Mouse (Mus musculus) midbrain, embryonic 13.5 days (tissue): Measurements from ENCODE around the gene Artn. TPM values are rescaled to one million over a fixed set of nuclear protein-coding genes. Genes with fewer than 3 reads are reported as not detected.

Source experiments
- ATAC-seq: fragments of 200-750 bp; cut with Nextera tagmentation; 2 replicates; pipeline ENCODE4 v1.8.0; 2017; ENCODE audit warnings: mild to moderate bottlenecking, moderate TSS enrichment, moderate library complexity
- H3K27ac ChIP-seq: fragments of 300-500 bp; sonication (generic); 2 replicates; pipeline ENCODE4 v1.5.1; 2015; ENCODE audit warnings: inconsistent platforms, mild to moderate bottlenecking, moderate library complexity
- H3K27me3 ChIP-seq: fragments of 300-500 bp; sonication (generic); 2 replicates; pipeline ENCODE4 v1.6.1; 2015; ENCODE audit warnings: mild to moderate bottlenecking, inconsistent platforms
- H3K36me3 ChIP-seq: fragments of 300-500 bp; sonication (generic); 2 replicates; pipeline ENCODE4 v1.6.1; 2015; ENCODE audit warnings: mild to moderate bottlenecking, inconsistent platforms
- H3K4me1 ChIP-seq: fragments of 300-500 bp; sonication (generic); replicated peaks from 2 replicates; pipeline ENCODE4 v1.6.1; 2015; ENCODE audit warnings: inconsistent platforms
- H3K4me2 ChIP-seq: fragments of 300-500 bp; sonication (generic); replicated peaks from 2 replicates; pipeline ENCODE4 v1.6.1; 2015; ENCODE audit warnings: moderate library complexity, mild to moderate bottlenecking, inconsistent platforms
- H3K4me3 ChIP-seq: fragments of 300-500 bp; sonication (generic); replicated peaks from 2 replicates; pipeline ENCODE4 v1.5.1; 2015; ENCODE audit warnings: mild to moderate bottlenecking, inconsistent platforms
- H3K9ac ChIP-seq: fragments of 300-500 bp; sonication (generic); replicated peaks from 2 replicates; pipeline ENCODE4 v1.6.1; 2015; ENCODE audit warnings: mild to moderate bottlenecking, inconsistent platforms
- H3K9me3 ChIP-seq: fragments of 300-500 bp; sonication (generic); 2 replicates; pipeline ENCODE4 v1.6.1; 2016; ENCODE audit warnings: mild to moderate bottlenecking, inconsistent platforms
- WGBS: fragments of 180-500 bp; shearing (Covaris S2); methylation state at CpG from one replicate; pipeline ENCODE4 v1.1.7; 2015; 5-methylcytosine and 5-hydroxymethylcytosine counted together
- polyA plus RNA-seq: library from polyadenylated mRNA; unstranded; fragments of >200 nt; fragmentation: Nextera tagmentation; extraction: Ambion mirVana; gene quantifications from 2 replicates; pipeline ENCODE4 v1.2.1, GENCODE M21; 2015

Artn gene
- polyA plus RNA-seq, 1 experiment from 2014 or later, result 0.30 TPM

DNA sequence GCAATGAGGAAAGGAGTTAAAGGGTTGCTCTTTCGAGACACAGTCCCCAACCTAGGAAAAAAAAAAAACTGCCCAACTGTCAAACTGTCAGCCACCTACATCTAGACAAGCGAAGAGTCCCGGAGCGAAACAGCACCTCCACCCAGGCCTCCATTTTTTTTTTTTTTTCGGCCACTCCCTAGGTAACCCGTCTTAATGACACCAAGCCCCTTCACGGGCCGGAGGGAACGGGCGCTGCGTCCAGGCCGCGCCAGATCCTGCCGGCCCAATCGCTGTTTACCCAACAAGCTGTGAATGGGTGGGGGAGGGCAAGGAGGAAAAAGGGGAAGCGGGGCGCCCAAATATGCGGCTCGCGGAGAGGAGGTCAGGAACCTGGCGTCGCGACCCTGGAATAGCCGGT, 42.9 kb downstream of the Artn start:
- Histone ChIP-seq H3K4me1 (peaks cover 59% of the 10 kb centered on the region), H3K9ac (peak overlapping the region; percentile 95), H3K9me3 (no peaks in the 10 kb centered on the region), H3K4me2 (peak overlapping the region; percentile 93), H3K36me3 (peaks cover 32% of the 10 kb centered on the region), H3K4me3 (peak overlapping the region; percentile 96), H3K27ac (no peak overlapping the region), H3K27me3 (no peaks in the 10 kb centered on the region)
- ATAC-seq, result no peak
- WGBS, result 3% methylated on average over 23 of the region's 24 CpGs

DNA sequence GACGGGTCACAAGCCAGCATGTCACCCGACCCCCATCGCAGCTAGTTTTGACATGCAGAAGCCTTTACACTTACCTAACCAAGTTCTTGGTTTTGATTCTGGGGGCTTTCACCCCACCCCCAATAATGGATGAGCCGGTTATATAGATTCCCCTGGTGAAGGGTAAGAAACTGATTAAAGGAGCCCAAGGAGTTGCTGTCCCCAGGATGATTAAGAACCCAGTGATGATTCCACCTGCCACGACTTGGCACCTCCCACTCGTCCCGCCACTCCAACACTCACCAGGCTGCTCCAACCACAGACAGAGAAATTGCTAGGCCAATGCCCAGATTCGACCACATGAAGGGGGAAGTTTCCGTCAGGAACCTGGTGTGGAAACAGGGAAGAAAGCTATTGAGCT, 43.6 kb downstream of the Artn start:
- 84% methylated on average over 9 of the region's 9 CpGs for WGBS
- Histone ChIP-seq H3K4me1 (peaks cover 60% of the 10 kb centered on the region), H3K27ac (no peak overlapping the region), H3K4me3 (peak overlapping the region; percentile 96), H3K9ac (peak overlapping the region; percentile 95), H3K27me3 (no peaks in the 10 kb centered on the region), H3K36me3 (peaks cover 35% of the 10 kb centered on the region), H3K9me3 (no peaks in the 10 kb centered on the region), H3K4me2 (peak overlapping the region; percentile 93)
- no peak for ATAC-seq

DNA sequence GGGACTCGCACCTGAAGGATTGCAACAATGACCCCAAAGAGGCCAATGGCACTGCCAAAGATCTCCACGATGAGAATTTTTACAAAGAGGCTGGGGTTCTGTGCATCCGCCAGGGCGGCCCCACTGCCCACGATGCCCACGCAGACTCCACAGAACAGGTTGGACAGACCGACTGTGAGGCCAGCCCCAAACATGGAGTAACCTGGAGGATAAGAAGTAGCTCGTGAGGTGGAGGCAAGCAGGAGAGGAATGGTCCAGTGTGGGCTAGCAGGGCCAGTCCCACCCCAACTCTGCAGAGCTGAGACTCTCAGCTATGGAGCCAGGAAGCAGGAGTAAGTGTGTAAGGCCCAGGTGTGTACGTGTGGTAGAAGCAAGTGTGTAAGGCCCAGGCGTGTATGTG, 44.5 kb downstream of the Artn start:
- Histone ChIP-seq H3K27ac (no peak overlapping the region), H3K9ac (no peak overlapping the region), H3K9me3 (no peaks in the 10 kb centered on the region), H3K36me3 (peaks cover 42% of the 10 kb centered on the region), H3K4me1 (peaks cover 63% of the 10 kb centered on the region), H3K4me3 (no peak overlapping the region), H3K27me3 (no peaks in the 10 kb centered on the region), H3K4me2 (no peak overlapping the region)
- ATAC-seq, result no peak
- 96% methylated on average over 10 of the region's 10 CpGs for WGBS

DNA sequence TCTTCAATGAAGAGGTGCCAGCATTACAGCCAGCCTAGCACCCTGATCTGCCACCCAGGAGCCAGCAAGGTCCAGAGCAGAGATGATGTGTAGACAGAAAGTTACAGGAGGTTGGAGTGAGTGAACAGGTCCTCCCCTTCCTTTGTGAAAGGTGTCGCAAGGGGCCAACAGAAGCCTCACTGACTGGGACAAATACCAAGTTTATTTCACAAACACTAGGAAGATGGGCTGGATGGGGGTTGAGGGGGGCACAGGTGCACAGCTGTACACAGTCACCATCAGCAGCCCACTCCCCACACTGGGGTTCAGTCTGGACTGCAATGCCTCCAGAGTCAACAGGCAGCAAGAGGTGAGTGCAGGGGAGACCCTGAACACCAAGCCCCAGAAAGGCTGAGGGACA, 45.4 kb downstream of the Artn start:
- H3K9ac ChIP-seq, result peak overlapping the region; percentile 94
- H3K4me1 ChIP-seq, result peaks cover 72% of the 10 kb centered on the region
- H3K27me3 ChIP-seq, result no peaks in the 10 kb centered on the region
- H3K36me3 ChIP-seq, result peaks cover 41% of the 10 kb centered on the region
- peak overlapping the region; percentile 88 for H3K4me2 ChIP-seq
- no peak for ATAC-seq
- no peaks in the 10 kb centered on the region for H3K9me3 ChIP-seq
- H3K27ac ChIP-seq, result no peak overlapping the region
- peak overlapping the region; percentile 83 for H3K4me3 ChIP-seq
- 100% methylated on average over 1 of the region's 1 CpGs for WGBS

DNA sequence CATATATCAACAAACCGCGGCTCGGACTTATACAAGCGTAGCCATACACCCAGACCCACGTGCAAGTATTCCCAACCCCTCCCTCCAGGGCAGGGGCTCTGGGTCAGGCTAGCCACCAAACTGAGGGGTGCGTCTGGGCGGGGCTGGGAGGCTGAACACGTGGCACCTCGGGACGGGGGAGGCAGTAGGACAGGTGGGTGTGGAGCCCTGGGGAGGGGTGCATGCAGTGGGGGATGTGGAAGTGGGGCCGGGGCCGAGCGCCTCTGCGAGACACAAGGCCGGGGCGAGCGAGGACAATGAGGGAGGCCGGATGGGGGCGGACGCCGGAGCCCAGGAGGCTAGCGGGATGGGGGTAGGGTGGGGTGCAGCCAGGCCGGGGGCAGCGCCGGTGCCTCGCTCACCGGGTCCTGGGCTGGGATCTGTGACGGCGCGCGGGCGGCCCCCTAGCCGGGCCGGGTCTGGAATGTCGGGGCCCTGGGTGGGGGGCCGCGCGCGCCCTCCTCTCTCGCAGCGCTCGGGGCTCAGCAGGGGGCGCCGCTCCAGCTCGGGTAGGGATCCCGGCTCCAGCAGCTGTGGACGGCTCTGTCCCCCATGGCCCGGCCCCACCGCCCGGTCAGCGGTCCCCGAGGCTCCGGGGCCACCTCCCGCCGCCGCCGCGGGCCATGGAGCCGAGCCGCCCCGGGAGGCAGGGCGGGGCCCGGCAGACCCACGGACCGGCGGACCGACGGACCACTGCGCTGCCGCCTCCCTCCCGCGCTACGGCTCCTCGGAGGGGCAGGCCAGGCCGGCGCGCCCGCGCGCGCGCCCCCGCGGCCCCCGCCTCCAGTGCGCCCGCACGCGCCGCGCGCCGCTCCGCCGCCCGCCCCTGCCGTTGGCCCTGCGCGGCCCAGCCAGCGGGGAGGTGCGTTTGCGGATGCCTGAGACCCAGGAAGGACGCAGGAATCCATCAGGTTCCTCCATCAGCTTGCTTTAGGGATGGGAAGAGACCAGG, 46.6 kb downstream of the Artn start, which contains the start of gene B4galt2:
TSS of gene B4galt2 (minus strand) at position 787 of the 991 bp plus-strand sequence.
- H3K36me3 ChIP-seq, result peaks cover 41% of the 10 kb centered on the region
- peak within 1 kb of the TSS; percentile 84 for H3K27ac ChIP-seq
- H3K27me3 ChIP-seq, result no peaks in the 10 kb centered on the region
- no peaks in the 10 kb centered on the region for H3K9me3 ChIP-seq
- H3K9ac ChIP-seq, result peak within 1 kb of the TSS; percentile 94
- WGBS, result under 1% methylated on average over 97 of the region's 103 CpGs
- ATAC-seq, result peak; percentile 44
- H3K4me1 ChIP-seq, result peaks cover 81% of the 10 kb centered on the region
- peak within 1 kb of the TSS; percentile 83 for H3K4me3 ChIP-seq
- peak within 1 kb of the TSS; percentile 88 for H3K4me2 ChIP-seq

DNA sequence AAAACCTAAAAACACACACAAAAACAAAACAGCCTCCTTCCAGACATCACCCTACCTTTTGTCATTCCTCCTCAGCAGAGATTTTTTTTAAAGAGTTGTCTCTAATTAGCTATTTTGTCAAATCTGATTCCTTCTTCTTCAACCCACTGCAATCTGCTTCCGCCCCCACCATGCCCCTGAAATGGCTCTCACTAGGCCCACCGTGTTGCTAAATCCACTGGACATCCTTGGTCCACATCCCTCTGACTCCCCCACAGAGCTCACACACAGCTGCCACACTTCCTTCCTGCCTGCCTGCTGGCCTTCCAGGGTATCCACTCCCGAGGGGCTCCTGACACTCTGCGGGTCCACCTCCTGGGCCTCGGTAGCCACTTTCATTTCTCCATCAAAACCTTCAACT, 50.9 kb downstream of the Artn start:
- H3K4me3 ChIP-seq, result no peak overlapping the region
- H3K4me1 ChIP-seq, result peaks cover 48% of the 10 kb centered on the region
- no peaks in the 10 kb centered on the region for H3K9me3 ChIP-seq
- H3K27me3 ChIP-seq, result no peaks in the 10 kb centered on the region
- ATAC-seq, result no peak
- H3K9ac ChIP-seq, result 0 out of 2 replicates have a peak overlapping the region, but pooled peaks have one; percentile 36
- H3K36me3 ChIP-seq, result peaks cover 65% of the 10 kb centered on the region
- H3K4me2 ChIP-seq, result no peak overlapping the region
- 87% methylated on average over 5 of the region's 5 CpGs for WGBS
- no peak overlapping the region for H3K27ac ChIP-seq

DNA sequence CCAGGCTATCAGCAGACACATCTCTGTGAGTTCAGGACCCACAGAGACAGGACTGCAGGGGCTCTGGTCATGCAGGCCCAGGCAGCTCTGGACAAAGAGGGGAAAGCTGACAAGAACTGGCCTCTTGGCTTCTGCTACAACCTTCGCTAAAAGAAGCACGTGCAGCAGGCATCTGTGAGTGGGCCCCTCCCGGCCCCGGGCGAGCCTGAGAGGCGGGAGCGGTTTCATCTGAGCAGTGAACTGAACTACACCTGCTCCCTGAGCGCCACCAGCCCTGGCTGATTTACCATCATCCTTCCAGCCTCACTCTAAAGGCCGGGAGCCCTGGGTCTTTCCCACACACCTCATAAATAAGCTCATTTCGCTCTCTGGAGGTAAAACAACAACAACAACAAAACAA, 51.3 kb downstream of the Artn start:
- peaks cover 69% of the 10 kb centered on the region for H3K36me3 ChIP-seq
- no peak overlapping the region for H3K27ac ChIP-seq
- no peak overlapping the region for H3K4me3 ChIP-seq
- H3K9ac ChIP-seq, result no peak overlapping the region
- no peak overlapping the region for H3K4me2 ChIP-seq
- 72% methylated on average over 10 of the region's 10 CpGs for WGBS
- peaks cover 45% of the 10 kb centered on the region for H3K4me1 ChIP-seq
- no peak for ATAC-seq
- no peaks in the 10 kb centered on the region for H3K9me3 ChIP-seq
- H3K27me3 ChIP-seq, result no peaks in the 10 kb centered on the region

Other genes with a start within 250 kb of the Artn start
- gene Dmap1, start 247.5 kb downstream of the Artn start, polyA plus RNA-seq, result 77.8 and 78.2 TPM in 2 replicates
- gene Gm12845, start 205.4 kb downstream of the Artn start, polyA plus RNA-seq, result not detected in 2 replicates
- gene Klf17, start 164.1 kb downstream of the Artn start, polyA plus RNA-seq, result not detected in 2 replicates
- gene Slc6a9, start 95.3 kb downstream of the Artn start, polyA plus RNA-seq, result 14.9 and 16.1 TPM in 2 replicates
- gene Ccdc24, start 57.2 kb downstream of the Artn start, polyA plus RNA-seq, result 3.0 and 3.4 TPM in 2 replicates
- 42.7 and 42.8 TPM in 2 replicates for gene B4galt2, start 46.3 kb downstream of the Artn start, polyA plus RNA-seq
- 458 and 469 TPM in 2 replicates for gene Atp6v0b, start 42.4 kb downstream of the Artn start, polyA plus RNA-seq
- 26.0 and 26.1 TPM in 2 replicates for gene Dph2, start 37.7 kb downstream of the Artn start, polyA plus RNA-seq
- gene Ipo13, start 14.8 kb downstream of the Artn start, polyA plus RNA-seq, result 66.2 and 72.9 TPM in 2 replicates
- gene St3gal3, start 205.2 kb upstream of the Artn start, polyA plus RNA-seq, result 9.7 and 12.5 TPM in 2 replicates